In genomic region chr16:94724061-94724596, GRCm38 (mm10) we compare ENCODE assay signal across 8 mouse cellular contexts.
A peak's percentile ranks its signal among the peaks of the same experiment; 100 is the strongest.
DNase-seq lines count a peak whose midpoint lies in the region; ATAC-seq lines count a peak whose summit lies in the region.

No protein-coding gene starts in this region.

- peak overlapping the region; percentile 91 for H3K27ac ChIP-seq in forebrain, embryonic 10.5 days
- peak overlapping the region; percentile 99 for H3K27ac ChIP-seq in heart, embryonic 15.5 days
- H3K27ac ChIP-seq in liver, embryonic 11.5 days (ENCODE audit: low read depth, low read length) = no peak overlapping the region

- H3K4me2 ChIP-seq in heart, embryonic 15.5 days = peak overlapping the region; percentile 77
- H3K4me2 ChIP-seq in liver, embryonic 11.5 days = peak overlapping the region; percentile 83

- no peaks in the 10 kb centered on the region for H3K36me3 ChIP-seq in forebrain, embryonic 10.5 days (replicated peaks)
- H3K36me3 ChIP-seq in heart, embryonic 15.5 days = peaks cover 9% of the 10 kb centered on the region
- H3K36me3 ChIP-seq in liver, embryonic 11.5 days (ENCODE audit: control insufficient read depth, insufficient read depth, low read length) = no peaks in the 10 kb centered on the region
- H3K36me3 ChIP-seq in splenic B cell, adult 2 months (ENCODE audit: control insufficient read depth, insufficient read depth, low read length, poor library complexity, severe bottlenecking) = no peaks in the 10 kb centered on the region

- peak; percentile 60 for ATAC-seq in heart, embryonic 15.5 days (replicated peaks; ENCODE audit: insufficient number of reproducible peaks, insufficient read depth, low FRiP score, low read depth)
- peak; percentile 87 for ATAC-seq in liver, embryonic 11.5 days (replicated peaks; ENCODE audit: low FRiP score)
- peak; percentile 82 for ATAC-seq in monocyte, adult 5-6 weeks (replicated peaks; ENCODE audit: insufficient number of reproducible peaks, low FRiP score, low TSS enrichment, poor library complexity, severe bottlenecking)

- H3K4me3 ChIP-seq in forebrain, embryonic 10.5 days = peak overlapping the region; percentile 70
- H3K4me3 ChIP-seq in heart, embryonic 15.5 days = peak overlapping the region; percentile 54
- H3K4me3 ChIP-seq in liver, embryonic 11.5 days (ENCODE audit: low read depth, low read length) = peak overlapping the region; percentile 52

- no peaks in the 10 kb centered on the region for H3K27me3 ChIP-seq in forebrain, embryonic 10.5 days (ENCODE audit: poor library complexity, severe bottlenecking)
- H3K27me3 ChIP-seq in heart, embryonic 15.5 days = no peaks in the 10 kb centered on the region
- H3K27me3 ChIP-seq in liver, embryonic 11.5 days (replicated peaks; ENCODE audit: control insufficient read depth, insufficient read depth, low read length) = peaks cover 7% of the 10 kb centered on the region; the same call in 1 of the 2 replicates
- H3K27me3 ChIP-seq in splenic B cell, adult 2 months (ENCODE audit: control insufficient read depth, insufficient read depth, low read length, poor library complexity, severe bottlenecking) = no peaks in the 10 kb centered on the region

- H3K4me1 ChIP-seq in forebrain, embryonic 10.5 days = peaks cover 17% of the 10 kb centered on the region
- peaks cover 35% of the 10 kb centered on the region for H3K4me1 ChIP-seq in heart, embryonic 15.5 days (replicated peaks)
- peaks cover 2% of the 10 kb centered on the region; the same call in 1 of the 2 replicates for H3K4me1 ChIP-seq in liver, embryonic 11.5 days (replicated peaks; ENCODE audit: control insufficient read depth, insufficient read depth, low read length)

- DNase-seq in CD4-positive, CD25-positive, alpha-beta regulatory T cell, adult 2 months (ENCODE audit: low read depth, low spot score) = peak; percentile 93
- DNase-seq in brain, embryonic 18.5 days (ENCODE audit: low read depth, low spot score) = peak; percentile 83
- DNase-seq in forebrain, embryonic 10.5 days (ENCODE audit: extremely low spot score, low spot score) = peak; percentile 91
- DNase-seq in kidney, postnatal 10 days = peak; percentile 82
- peak; percentile 74 for DNase-seq in liver, embryonic 11.5 days (ENCODE audit: low spot score)
- peak; percentile 77 for DNase-seq in splenic B cell, adult 2 months (ENCODE audit: low read depth, low spot score)

- H3K9ac ChIP-seq in heart, embryonic 15.5 days = peak overlapping the region; percentile 53
- peak overlapping the region; percentile 35; the same call in 1 of the 2 replicates for H3K9ac ChIP-seq in liver, embryonic 11.5 days (ENCODE audit: low read depth, low read length)

- peaks cover 10% of the 10 kb centered on the region for H3K9me3 ChIP-seq in forebrain, embryonic 10.5 days
- H3K9me3 ChIP-seq in heart, embryonic 15.5 days (replicated peaks) = 0 out of 2 replicates have a peak, but pooled peaks cover 3% of the 10 kb centered on the region
- no peaks in the 10 kb centered on the region for H3K9me3 ChIP-seq in liver, embryonic 11.5 days (ENCODE audit: control insufficient read depth, low read length)

- WGBS in forebrain, embryonic 10.5 days = under 1% methylated on average over 23 of the region's 23 CpGs
- under 1% methylated on average over 23 of the region's 23 CpGs for WGBS in heart, embryonic 15.5 days
- WGBS in liver, embryonic 11.5 days = under 1% methylated on average over 23 of the region's 23 CpGs
